26 mouse cellular contexts compared by ENCODE assay signal in the genomic region with DNA sequence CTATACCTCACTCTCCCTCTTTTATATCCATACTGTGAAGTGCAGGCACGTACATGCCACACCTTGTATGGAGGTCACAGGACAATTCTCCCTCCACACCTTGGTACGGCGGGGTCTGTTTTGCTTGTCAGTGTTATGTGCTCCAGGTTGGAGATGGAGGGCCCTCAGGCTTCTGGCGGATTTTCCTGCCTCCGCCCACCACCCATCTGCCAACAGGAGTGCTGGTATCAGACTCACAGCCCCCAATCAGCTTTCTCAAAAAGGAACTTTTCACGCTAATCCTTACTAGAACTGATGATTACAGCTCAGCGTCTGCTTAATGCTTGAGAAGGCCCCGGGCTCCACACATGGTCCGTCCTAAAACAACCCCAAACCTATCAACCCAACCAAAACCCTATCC. TPM values are rescaled to one million over a fixed set of nuclear protein-coding genes. Genes with fewer than 3 reads are reported as not detected.
A peak's percentile ranks its signal among the peaks of the same experiment; 100 is the strongest.
DNase-seq lines count a peak whose midpoint lies in the region; TF ChIP-seq lines count a peak whose summit lies in the region.
"Had no signal": no experiment of that assay in that cellular context is flagged by ENCODE, and none has a peak within 500 bp of the region (broad histone marks: within the 10 kb centered on the region; RNA-seq: fewer than 3 reads in every experiment).

No protein-coding gene starts in this region.

- TF ChIP-seq POLR2A in cerebellum, adult 2 months (IDR thresholded peaks at IDR 0.05; ENCODE audit: borderline replicate concordance, insufficient read depth, low read length): no peak

- no peaks in the 10 kb centered on the region for H3K4me1 ChIP-seq in cerebellum, adult 2 months (ENCODE audit: control insufficient read depth, insufficient read depth, low read length)
- H3K4me1 ChIP-seq: forebrain, embryonic 13.5 days; limb, embryonic 13.5 days; neural tube, embryonic 13.5 days; stomach, embryonic 15.5 days had no signal

- H3K27ac ChIP-seq in cerebellum, adult 2 months (ENCODE audit: insufficient read depth, low read length): no peak overlapping the region
- H3K27ac ChIP-seq: forebrain, embryonic 13.5 days; heart, adult 2 months; hindbrain, embryonic 14.5 days; limb, embryonic 13.5 days; midbrain, embryonic 12.5 days; neural tube, embryonic 13.5 days; stomach, embryonic 15.5 days had no signal

- no peak for TF ChIP-seq CTCF in cerebellum, adult 2 months (IDR thresholded peaks at IDR 0.05; ENCODE audit: borderline replicate concordance, insufficient read depth, low read depth, low read length)

- 78% methylated on average over 9 of the region's 9 CpGs for WGBS in cerebellum, adult 2 months

- no peaks in the 10 kb centered on the region for H3K27me3 ChIP-seq in cerebellum, adult 2 months (ENCODE audit: control insufficient read depth, insufficient read depth, low read length)
- H3K27me3 ChIP-seq: forebrain, embryonic 13.5 days; heart, embryonic 12.5 days; limb, embryonic 13.5 days; megakaryocyte, embryonic 14.5 days; midbrain, embryonic 12.5 days; neural tube, embryonic 13.5 days; stomach, embryonic 15.5 days had no signal

- no peak overlapping the region for H3K4me3 ChIP-seq in cerebellum, adult 2 months (replicated peaks; ENCODE audit: insufficient read depth, low read depth, low read length)
- H3K4me3 ChIP-seq: forebrain, embryonic 13.5 days; heart, adult 2 months; heart, embryonic 12.5 days; limb, embryonic 13.5 days; megakaryocyte, embryonic 14.5 days; midbrain, embryonic 12.5 days; myocyte; neural tube, embryonic 13.5 days; stomach, embryonic 15.5 days had no signal

- DNase-seq in left cerebral cortex, adult 18-20 months (ENCODE audit: low spot score in 2 of 2): peak; percentile 31 to 44
- no peak for DNase-seq in left cerebral cortex, adult 9 months (ENCODE audit: low spot score in 2 of 2)
- DNase-seq in right cerebral cortex, postnatal 14 days: peak; percentile 46
- no peak for DNase-seq in right cerebral cortex, postnatal 10 days (ENCODE audit: low spot score in 2 of 2)
- peak; percentile 38 for DNase-seq in layer of hippocampus, adult 9-11 months
- DNase-seq in telencephalon, adult 2 months (ENCODE audit: low read depth, low spot score): peak; percentile 29
- DNase-seq in cerebellum, adult 2 months: no peak
- DNase-seq in natural killer cell, adult 2 months (ENCODE audit: low spot score in 2 of 2): no peak
- DNase-seq: adrenal gland, postnatal 25 days; cerebellum, adult 18-20 months; cerebellum, postnatal 25 days; heart, adult 2 months; kidney, adult 9 months; kidney, postnatal 10 days; lung, postnatal 4 days; thymus, postnatal 14 days had no signal

RNA-seq across cellular contexts. Expression of a gene that starts 32.9 kb away (rescaled TPM):
- total RNA-seq in left cerebral cortex, adult 18-20 months (2021): 100 to 1,000 TPM in 1 of 2 experiments, 10 to 100 TPM in 1; 86.3 to 109 TPM
- 31.0 and 37.7 TPM in 2 replicates for polyA plus RNA-seq in cerebellum, adult 2 months (2012; rRNA removed)
- total RNA-seq: hematopoietic stem cell, adult 5-6 weeks had no signal

RNA-seq across cellular contexts. Expression of a gene that starts 59.6 kb away (rescaled TPM):
- 100 to 1,000 TPM; 627 to 650 TPM for total RNA-seq in left cerebral cortex, adult 18-20 months (2021)
- 746 and 786 TPM in 2 replicates for polyA plus RNA-seq in cerebellum, adult 2 months (2012; rRNA removed)

Comparison
In these comparisons a context has a peak if more than half of its experiments do, and no peak if none do; other contexts are left out.
1. DNase-seq: peak in left cerebral cortex, adult 18-20 months (2 of 2), right cerebral cortex, postnatal 14 days (single experiment), layer of hippocampus, adult 9-11 months (single experiment) and telencephalon, adult 2 months (single experiment); none in left cerebral cortex, adult 9 months (0 of 2), right cerebral cortex, postnatal 10 days (0 of 2), cerebellum, adult 2 months (0 of 2) and natural killer cell, adult 2 months (0 of 2).